Comparison of ENCODE assay signal across 9 mouse cellular contexts in genomic region chr7:83564635-83565291, GRCm38 (mm10). TPM values are rescaled to one million over a fixed set of nuclear protein-coding genes. Genes with fewer than 3 reads are reported as not detected.
DNase-seq lines count a peak whose midpoint lies in the region; ATAC-seq and TF ChIP-seq lines count a peak whose summit lies in the region.
"Had no signal": no experiment of that assay in that cellular context is flagged by ENCODE, and none has a peak within 500 bp of the region (broad histone marks: within the 10 kb centered on the region; RNA-seq: fewer than 3 reads in every experiment).

No protein-coding gene starts in this region.

- no peaks in the 10 kb centered on the region for H3K36me3 ChIP-seq in stomach, embryonic 15.5 days
- no peaks in the 10 kb centered on the region for H3K36me3 ChIP-seq in stomach, postnatal 0 days (ENCODE audit: control insufficient read depth, insufficient read depth, low read length)
- H3K36me3 ChIP-seq in lung, embryonic 14.5 days (ENCODE audit: insufficient read depth) = no peaks in the 10 kb centered on the region
- H3K36me3 ChIP-seq: neural tube, embryonic 13.5 days had no signal

- no peaks in the 10 kb centered on the region for H3K27me3 ChIP-seq in stomach, embryonic 15.5 days (replicated peaks)
- no peaks in the 10 kb centered on the region for H3K27me3 ChIP-seq in stomach, postnatal 0 days (ENCODE audit: control insufficient read depth, insufficient read depth, low read length)
- no peaks in the 10 kb centered on the region for H3K27me3 ChIP-seq in lung, embryonic 14.5 days (ENCODE audit: insufficient read depth, low read length)
- H3K27me3 ChIP-seq: neural tube, embryonic 13.5 days had no signal

- no peak overlapping the region for H3K4me2 ChIP-seq in stomach, embryonic 15.5 days
- no peak overlapping the region for H3K4me2 ChIP-seq in stomach, postnatal 0 days (replicated peaks; ENCODE audit: low read depth)
- H3K4me2 ChIP-seq in lung, embryonic 14.5 days = no peak overlapping the region
- H3K4me2 ChIP-seq: neural tube, embryonic 13.5 days had no signal

- no peaks in the 10 kb centered on the region for H3K9me3 ChIP-seq in stomach, embryonic 15.5 days
- H3K9me3 ChIP-seq in stomach, postnatal 0 days (ENCODE audit: control insufficient read depth, low read length) = no peaks in the 10 kb centered on the region
- no peaks in the 10 kb centered on the region for H3K9me3 ChIP-seq in lung, embryonic 14.5 days (ENCODE audit: low read depth, low read length)
- H3K9me3 ChIP-seq: neural tube, embryonic 13.5 days had no signal

- H3K9ac ChIP-seq in stomach, embryonic 15.5 days = no peak overlapping the region
- H3K9ac ChIP-seq in stomach, postnatal 0 days (ENCODE audit: low read length) = no peak overlapping the region
- no peak overlapping the region for H3K9ac ChIP-seq in lung, embryonic 14.5 days
- H3K9ac ChIP-seq: neural tube, embryonic 13.5 days had no signal

- no peak overlapping the region for H3K4me3 ChIP-seq in stomach, embryonic 15.5 days (replicated peaks)
- H3K4me3 ChIP-seq in stomach, postnatal 0 days (ENCODE audit: low read depth, low read length) = no peak overlapping the region
- H3K4me3 ChIP-seq in lung, embryonic 14.5 days (ENCODE audit: low read depth, low read length) = no peak overlapping the region
- H3K4me3 ChIP-seq: neural tube, embryonic 13.5 days had no signal

- H3K27ac ChIP-seq in stomach, embryonic 15.5 days = no peak overlapping the region; the same call in 1 of the 2 replicates
- no peak overlapping the region for H3K27ac ChIP-seq in stomach, postnatal 0 days (replicated peaks)
- H3K27ac ChIP-seq in lung, embryonic 14.5 days (ENCODE audit: low read depth) = no peak overlapping the region

- no peak for TF ChIP-seq CTCF in stomach, postnatal 0 days (IDR thresholded peaks at IDR 0.05; ENCODE audit: low read depth)
- TF ChIP-seq CTCF in lung, embryonic 14.5 days (IDR thresholded peaks at IDR 0.05; ENCODE audit: low read depth) = no peak

- 52% methylated on average over 12 of the region's 12 CpGs for WGBS in stomach, embryonic 15.5 days
- WGBS in stomach, postnatal 0 days = 54% methylated on average over 12 of the region's 12 CpGs
- WGBS in lung, embryonic 14.5 days = 49% methylated on average over 12 of the region's 12 CpGs

- DNase-seq in stomach, postnatal 0 days (ENCODE audit: low spot score) = no peak
- peak; percentile 26 for DNase-seq in gastrocnemius, postnatal 10 days
- DNase-seq in lung, embryonic 14.5 days = peak; percentile 64
- DNase-seq in left cerebral cortex, adult 18-20 months (ENCODE audit: low spot score in 2 of 2) = no peak
- no peak for DNase-seq in right cerebral cortex, postnatal 36 days (ENCODE audit: low spot score in 2 of 2)
- no peak for DNase-seq in cerebellum, postnatal 36 days
- DNase-seq: cerebellum, adult 9-10 months had no signal

- ATAC-seq in stomach, embryonic 15.5 days (ENCODE audit: insufficient read depth, low FRiP score, low read depth) = peak; percentile 43; the same call in 1 of the 2 replicates
- no peak for ATAC-seq in stomach, postnatal 0 days (ENCODE audit: low FRiP score, low TSS enrichment)
- ATAC-seq in lung, embryonic 14.5 days (ENCODE audit: insufficient read depth) = no peak; the same call in 1 of the 2 replicates

- no peak for TF ChIP-seq EP300 in stomach, postnatal 0 days (optimal IDR thresholded peaks at IDR 0.05)

- H3K4me1 ChIP-seq in stomach, embryonic 15.5 days = no peaks in the 10 kb centered on the region
- H3K4me1 ChIP-seq in stomach, postnatal 0 days (replicated peaks; ENCODE audit: control insufficient read depth, insufficient read depth) = no peaks in the 10 kb centered on the region
- peaks cover 5% of the 10 kb centered on the region; the same call in 1 of the 2 replicates for H3K4me1 ChIP-seq in lung, embryonic 14.5 days (ENCODE audit: insufficient read depth)
- H3K4me1 ChIP-seq: neural tube, embryonic 13.5 days had no signal

RNA-seq across cellular contexts. Expression of gene Tmc3, which starts 20.0 kb away (rescaled TPM):
- polyA plus RNA-seq in stomach, embryonic 15.5 days (2015; fragmentation: Nextera tagmentation; extraction: Ambion mirVana) = 0.88 and 0.94 TPM in 2 replicates
- polyA plus RNA-seq in stomach, postnatal 0 days (2015; fragmentation: Nextera tagmentation; extraction: Ambion mirVana) = 1.1 and 1.2 TPM in 2 replicates
- total RNA-seq in gastrocnemius, postnatal 10 days (2021) = 1 to 10 TPM in 1 of 2 experiments, under 1 TPM in 1; 0.80 to 1.6 TPM
- 0.09 and 0.13 TPM in 2 replicates for polyA plus RNA-seq in lung, embryonic 14.5 days (2014; fragmentation: Nextera tagmentation; extraction: Ambion mirVana)
- total RNA-seq in left cerebral cortex, adult 18-20 months (2021) = under 1 TPM; 0.12 to 0.14 TPM

Comparison
In these comparisons a context has a peak if more than half of its experiments do, and no peak if none do; other contexts are left out.
1. DNase-seq: peak in gastrocnemius, postnatal 10 days (single experiment) and lung, embryonic 14.5 days (single experiment); none in stomach, postnatal 0 days (single experiment), left cerebral cortex, adult 18-20 months (0 of 2), right cerebral cortex, postnatal 36 days (0 of 2) and cerebellum, postnatal 36 days (0 of 2).